2 mouse cellular contexts compared by ENCODE assay signal in the genomic region with DNA sequence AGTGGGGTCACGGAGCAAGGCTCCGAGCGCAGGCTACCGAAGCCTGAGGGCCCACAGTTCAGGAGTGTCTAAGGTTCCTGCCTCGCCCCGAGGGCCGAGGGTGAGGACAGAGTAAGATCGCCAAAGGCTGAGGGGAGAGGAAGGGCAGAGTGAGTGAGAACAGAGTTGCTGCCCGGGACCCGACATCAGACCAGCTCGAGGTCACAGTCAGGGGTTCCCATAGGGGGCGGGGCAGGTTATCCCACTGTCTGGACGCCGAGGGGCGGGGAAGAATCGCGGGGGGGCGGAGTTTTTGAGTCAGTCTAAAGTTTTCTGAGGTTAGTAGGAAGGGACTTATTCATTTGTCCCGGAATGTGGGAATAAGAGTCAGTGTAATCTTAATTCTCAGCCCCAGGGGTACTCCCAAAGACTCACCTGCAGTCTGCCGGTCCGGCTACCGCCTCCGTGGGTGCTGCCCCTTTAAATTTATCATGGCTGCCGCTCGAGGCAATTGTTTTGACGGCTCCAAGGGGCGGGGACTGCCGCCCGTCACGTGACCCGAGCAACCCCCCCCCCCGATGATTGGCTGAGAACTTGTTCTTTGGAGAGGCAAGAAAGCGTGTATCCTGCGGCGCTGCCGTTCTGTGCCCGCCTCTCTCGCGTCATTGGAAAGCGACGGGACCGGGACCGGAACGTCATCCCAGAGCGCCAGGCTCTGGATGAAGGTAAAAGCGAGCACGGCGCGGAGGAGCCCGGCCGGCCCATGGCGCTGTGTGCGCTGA.
A peak's percentile ranks its signal among the peaks of the same experiment; 100 is the strongest.
TF ChIP-seq lines count a peak whose summit lies in the region.

A gene (minus strand): TSS at position 462 of the 761 bp plus-strand sequence.
A gene (plus strand): TSS at position 669 of the 761 bp plus-strand sequence.

TF ChIP-seq in C2C12, 6 proteins besides CTCF, POLR2A, EP300 and RAD21 (continued from another document):
- TF ChIP-seq FOSL1 (IDR thresholded peaks at IDR 0.05; ENCODE audit: insufficient read depth, low read length, poor library complexity, severe bottlenecking) (no peak), MAX (IDR thresholded peaks at IDR 0.05) (peak; percentile 17), MYOG (IDR thresholded peaks at IDR 0.05; ENCODE audit: control insufficient read depth, extremely low read depth, insufficient read length) (no peak), USF1 (IDR thresholded peaks at IDR 0.05; ENCODE audit: low read depth) (peak; percentile 83)

TF ChIP-seq in myocyte, 11 proteins besides CTCF, POLR2A, EP300 and RAD21 (continued from another document):
- TF ChIP-seq TCF3 (IDR thresholded peaks at IDR 0.05; ENCODE audit: insufficient read length, low read depth) (no peak), REST (IDR thresholded peaks at IDR 0.05; ENCODE audit: insufficient read depth, insufficient read length) (no peak), MYOG (IDR thresholded peaks at IDR 0.05; ENCODE audit: control insufficient read depth in 1 of 3, insufficient read depth in 1 of 3, insufficient read length in 2 of 3, low read depth in 2 of 3) (peak in 1 of 3 experiments; percentile 18), E2F4 (IDR thresholded peaks at IDR 0.05; ENCODE audit: insufficient read depth) (peak; percentile 32), SRF (IDR thresholded peaks at IDR 0.05; ENCODE audit: control insufficient read depth, insufficient read length, low read depth) (peak; percentile 89), POLR2AphosphoS2 (IDR thresholded peaks at IDR 0.05; ENCODE audit: insufficient read length, low read depth) (peak; percentile 96), TCF12 (IDR thresholded peaks at IDR 0.05; ENCODE audit: insufficient read depth, poor library complexity, severe bottlenecking) (no peak), MYOD1 (IDR thresholded peaks at IDR 0.05; ENCODE audit: control insufficient read depth in 1 of 3, insufficient read length in 2 of 3, low read depth in 2 of 3) (no peak)
